Mouse (Mus musculus) limb, embryonic 11.5 days (tissue): Measurements from ENCODE around the gene Msmb. TPM values are rescaled to one million over a fixed set of nuclear protein-coding genes. Genes with fewer than 3 reads are reported as not detected.

Source experiments
- ATAC-seq: fragments of 200-750 bp; cut with Nextera tagmentation; 2 replicates; pipeline ENCODE4 v1.8.0; 2017; ENCODE audit warnings: low read depth; ENCODE audit not compliant: insufficient number of reproducible peaks, low FRiP score, low TSS enrichment
- DNase-seq: peaks from one replicate; pipeline ENCODE4 v3.0.0-alpha.2; 2015; ENCODE audit warnings: low spot score
- H3K27ac ChIP-seq: fragments of 300-500 bp; sonication (generic); replicated peaks from 2 replicates; pipeline ENCODE4 v1.5.1; 2014; ENCODE audit warnings: low read depth, mild to moderate bottlenecking, low read length
- H3K27me3 ChIP-seq: fragments of 300-500 bp; sonication (generic); 2 replicates; pipeline ENCODE4 v1.6.1; 2014; ENCODE audit warnings: mild to moderate bottlenecking, low read length, mixed read lengths; ENCODE audit not compliant: control insufficient read depth, insufficient read depth
- H3K36me3 ChIP-seq: fragments of 300-500 bp; sonication (generic); 2 replicates; pipeline ENCODE4 v1.6.1; 2014; ENCODE audit warnings: mild to moderate bottlenecking, low read length, moderate library complexity, mixed read lengths; ENCODE audit not compliant: control insufficient read depth, insufficient read depth
- H3K4me1 ChIP-seq: fragments of 300-500 bp; sonication (generic); 2 replicates; pipeline ENCODE4 v1.6.1; 2014; ENCODE audit warnings: low read length, mixed read lengths; ENCODE audit not compliant: control insufficient read depth, insufficient read depth
- H3K4me2 ChIP-seq: fragments of 300-500 bp; sonication (generic); 2 replicates; pipeline ENCODE4 v1.6.1; 2014; ENCODE audit warnings: low read depth, mild to moderate bottlenecking, moderate library complexity; ENCODE audit not compliant: severe bottlenecking
- H3K4me3 ChIP-seq: fragments of 300-500 bp; sonication (generic); 2 replicates; pipeline ENCODE4 v1.5.1; 2014; ENCODE audit warnings: low read depth, low read length
- H3K9ac ChIP-seq: fragments of 300-500 bp; sonication (generic); 2 replicates; pipeline ENCODE4 v1.6.1; 2014; ENCODE audit warnings: mild to moderate bottlenecking, low read length
- H3K9me3 ChIP-seq: fragments of 300-500 bp; sonication (generic); 2 replicates; pipeline ENCODE4 v1.6.1; 2016; ENCODE audit warnings: low read length; ENCODE audit not compliant: control insufficient read depth
- WGBS: fragments of 180-500 bp; shearing (Covaris S2); extraction: QIAGEN DNeasy Blood & Tissue Kit; methylation state at CpG from one replicate; pipeline ENCODE4 v1.1.7; 2014; 5-methylcytosine and 5-hydroxymethylcytosine counted together
- polyA plus RNA-seq: library from polyadenylated mRNA; unstranded; fragments of >200 nt; fragmentation: Nextera tagmentation; extraction: Ambion mirVana; gene quantifications from 2 replicates; pipeline ENCODE4 v1.2.1, GENCODE M21; 2014

Msmb gene
- polyA plus RNA-seq, result not detected in 2 replicates

- no peaks in the 10 kb centered on the region for H3K36me3 ChIP-seq
- WGBS, result 89% methylated on average over 5 of the region's 5 CpGs
- no peak within 1 kb of the TSS for H3K27ac ChIP-seq
- no peaks in the 10 kb centered on the region for H3K4me1 ChIP-seq
- H3K9ac ChIP-seq, result no peak within 1 kb of the TSS
- no peak for ATAC-seq
- no peak within 1 kb of the TSS for H3K4me2 ChIP-seq
- no peaks in the 10 kb centered on the region for H3K27me3 ChIP-seq
- DNase-seq, result no peak
- no peaks in the 10 kb centered on the region for H3K9me3 ChIP-seq
- no peak within 1 kb of the TSS for H3K4me3 ChIP-seq
Observed at GRCm38 (mm10) chr14:32141723-32142122, at the start of gene Msmb. TSS of gene Msmb (plus strand) at chr14:32142023.

- no peak overlapping the region for H3K27ac ChIP-seq
- DNase-seq (no peak), ATAC-seq (no peak)
- no peaks in the 10 kb centered on the region for H3K9me3 ChIP-seq
- no peak overlapping the region for H3K4me3 ChIP-seq
- no peak overlapping the region for H3K9ac ChIP-seq
- H3K4me1 ChIP-seq, result peaks cover 9% of the 10 kb centered on the region; the same call in 1 of the 2 replicates
- H3K27me3 ChIP-seq, result no peaks in the 10 kb centered on the region
- H3K4me2 ChIP-seq, result no peak overlapping the region
- 66% methylated on average over 1 of the region's 1 CpGs for whole genome bisulfite sequencing
- peaks cover 8% of the 10 kb centered on the region; the same call in 1 of the 2 replicates for H3K36me3 ChIP-seq
Observed at GRCm38 (mm10) chr14:32093018-32093417, 48.8 kb upstream of the Msmb start.

- Histone ChIP-seq H3K4me1 (peaks cover 9% of the 10 kb centered on the region; the same call in 1 of the 2 replicates), H3K27me3 (no peaks in the 10 kb centered on the region), H3K4me2 (no peak overlapping the region), H3K27ac (no peak overlapping the region), H3K9ac (no peak overlapping the region), H3K4me3 (no peak overlapping the region), H3K36me3 (peaks cover 12% of the 10 kb centered on the region; the same call in 1 of the 2 replicates), H3K9me3 (no peaks in the 10 kb centered on the region)
- DNase-seq (no peak), ATAC-seq (no peak)
- 89% methylated on average over 11 of the region's 11 CpGs for WGBS
Observed at GRCm38 (mm10) chr14:32093500-32094117, 48.2 kb upstream of the Msmb start.

- no peak for DNase-seq
- Histone ChIP-seq H3K4me1 (peaks cover 9% of the 10 kb centered on the region; the same call in 1 of the 2 replicates), H3K9me3 (no peaks in the 10 kb centered on the region), H3K27me3 (no peaks in the 10 kb centered on the region), H3K4me2 (no peak overlapping the region), H3K27ac (no peak overlapping the region), H3K9ac (no peak overlapping the region), H3K4me3 (no peak overlapping the region), H3K36me3 (peaks cover 23% of the 10 kb centered on the region; the same call in 1 of the 2 replicates)
- no peak for ATAC-seq
- 89% methylated on average over 5 of the region's 5 CpGs for WGBS
Observed at GRCm38 (mm10) chr14:32095646-32096045, 46.2 kb upstream of the Msmb start.

- 76% methylated on average over 5 of the region's 5 CpGs for WGBS
- no peak overlapping the region for H3K4me3 ChIP-seq
- 0 out of 2 replicates have a peak, but pooled peaks cover 2% of the 10 kb centered on the region for H3K4me1 ChIP-seq
Observed at GRCm38 (mm10) chr14:32096740-32097139, 45.1 kb upstream of the Msmb start.

GRCm38 (mm10) chr14:32097691-32098090 is 44.1 kb upstream of the Msmb start:
- Histone ChIP-seq H3K4me2 (no peak overlapping the region), H3K27me3 (no peaks in the 10 kb centered on the region), H3K4me1 (no peaks in the 10 kb centered on the region), H3K9me3 (no peaks in the 10 kb centered on the region), H3K4me3 (no peak overlapping the region), H3K36me3 (peaks cover 23% of the 10 kb centered on the region; the same call in 1 of the 2 replicates), H3K9ac (no peak overlapping the region), H3K27ac (no peak overlapping the region)
- DNase-seq (no peak), ATAC-seq (no peak)
- 92% methylated on average over 7 of the region's 7 CpGs for WGBS

More at GRCm38 (mm10) chr14:32096740-32097139, 45.1 kb upstream of the Msmb start:
- H3K4me2 ChIP-seq, result no peak overlapping the region
- no peak overlapping the region for H3K27ac ChIP-seq
- no peak overlapping the region for H3K9ac ChIP-seq
- no peaks in the 10 kb centered on the region for H3K27me3 ChIP-seq
- no peaks in the 10 kb centered on the region for H3K9me3 ChIP-seq
- ATAC-seq (no peak), DNase-seq (no peak)
- H3K36me3 ChIP-seq, result peaks cover 23% of the 10 kb centered on the region; the same call in 1 of the 2 replicates

GRCm38 (mm10) chr14:32098951-32099350 is 42.9 kb upstream of the Msmb start:
- Histone ChIP-seq H3K4me2 (no peak overlapping the region), H3K4me1 (no peaks in the 10 kb centered on the region), H3K36me3 (peaks cover 20% of the 10 kb centered on the region; the same call in 1 of the 2 replicates), H3K27ac (no peak overlapping the region), H3K9me3 (no peaks in the 10 kb centered on the region), H3K4me3 (no peak overlapping the region), H3K9ac (no peak overlapping the region), H3K27me3 (no peaks in the 10 kb centered on the region)
- 85% methylated on average over 3 of the region's 3 CpGs for WGBS
- ATAC-seq, result no peak
- DNase-seq, result no peak

- Histone ChIP-seq H3K4me3 (no peak overlapping the region), H3K4me2 (no peak overlapping the region), H3K9me3 (no peaks in the 10 kb centered on the region), H3K27me3 (no peaks in the 10 kb centered on the region), H3K4me1 (no peaks in the 10 kb centered on the region), H3K36me3 (peaks cover 11% of the 10 kb centered on the region; the same call in 1 of the 2 replicates), H3K27ac (no peak overlapping the region), H3K9ac (no peak overlapping the region)
- 83% methylated on average over 4 of the region's 4 CpGs for WGBS
- no peak for ATAC-seq
- DNase-seq, result no peak
Observed at GRCm38 (mm10) chr14:32103556-32103955, 38.3 kb upstream of the Msmb start.
